Mouse (Mus musculus) cerebellum, postnatal 4 days (tissue): Measurements from ENCODE around the gene Muc1.
A peak's percentile ranks its signal among the peaks of the same experiment; 100 is the strongest.
"Not testable (repeated sequence)": the region's sequence is repeated elsewhere in the genome, so short reads cannot be mapped to it uniquely, and the experiment has no call there.

Source experiments
- DNase-seq, 2 experiments: peaks; one replicate each; pipeline ENCODE4 v3.0.0; 2022; ENCODE audit warnings: low spot score in 2 of 2, mixed read lengths in 1 of 2

Gene Muc1

GRCm38 (mm10) chr3:89209731-89210130 is 19.1 kb upstream of the Muc1 start:
- no peak for DNase-seq

DNA sequence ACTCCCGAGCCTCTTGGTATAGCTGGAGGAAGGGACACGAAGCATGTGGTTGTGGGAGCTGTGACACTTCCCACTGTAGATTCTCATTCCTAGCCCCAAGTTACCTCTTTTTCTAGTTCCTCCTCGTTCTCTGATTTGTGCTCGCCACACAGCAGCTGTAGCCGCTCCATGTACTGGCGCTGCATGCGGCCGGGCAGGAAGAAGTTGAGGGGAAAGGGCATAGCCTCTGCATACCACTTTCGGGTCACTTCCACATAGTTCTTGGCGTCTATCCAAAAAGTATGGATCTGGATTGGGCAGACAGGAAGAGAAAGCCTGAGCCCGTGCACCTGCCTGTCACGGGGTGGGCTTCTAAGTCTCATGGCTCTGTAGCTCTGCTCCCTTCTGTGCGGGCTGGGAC is 18.7 kb upstream of the Muc1 start:
- DNase-seq: no peak

GRCm38 (mm10) chr3:89210731-89211130 is 18.1 kb upstream of the Muc1 start:
- no peak for DNase-seq

DNA sequence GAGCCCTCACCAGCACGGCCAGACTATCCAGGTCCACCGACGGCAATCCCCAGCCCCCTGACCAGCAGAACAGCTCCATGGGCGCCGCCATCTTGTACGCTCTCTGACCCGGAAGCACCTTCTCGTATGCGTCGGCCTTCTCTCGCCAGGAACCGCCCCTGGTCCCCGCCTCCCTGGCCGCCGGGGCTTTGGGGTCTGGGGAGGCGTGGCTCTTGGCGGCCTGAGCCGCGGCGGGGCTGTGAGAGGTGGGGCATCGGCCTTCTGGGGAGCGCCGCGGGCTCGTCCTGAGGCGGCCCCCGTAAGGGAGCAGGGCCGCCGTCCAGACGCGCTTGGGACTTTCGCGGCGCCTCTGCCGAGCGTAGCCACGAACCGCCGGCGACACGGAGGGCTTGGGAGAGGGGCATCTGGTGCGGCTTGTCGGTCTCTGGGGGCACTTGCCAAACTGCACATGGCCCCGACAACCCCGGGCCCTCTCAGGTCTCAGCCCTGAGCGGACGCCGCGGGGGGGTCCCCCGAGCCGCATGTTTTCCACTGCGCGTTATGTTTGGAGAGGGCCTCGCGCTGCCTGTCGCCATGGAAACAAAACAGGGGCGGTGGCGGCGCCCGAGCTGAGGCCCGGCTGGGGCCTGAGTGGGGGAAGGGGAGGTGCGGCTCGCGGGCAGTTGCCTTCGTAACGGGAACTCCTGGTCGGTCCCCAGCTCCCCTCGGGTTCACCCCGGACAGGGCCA is 14.9 kb upstream of the Muc1 start:
- peak; percentile 74 to 92 for DNase-seq

- DNase-seq: no peak
These were observed 14.0 kb upstream of the Muc1 start, which contains the start of gene Thbs3 for GRCm38 (mm10) chr3:89214681-89215411. TSS of gene Thbs3 (plus strand) at chr3:89215180.

GRCm38 (mm10) chr3:89215853-89216252 is 13.0 kb upstream of the Muc1 start:
- DNase-seq: peak; percentile 80 to 84

DNA sequence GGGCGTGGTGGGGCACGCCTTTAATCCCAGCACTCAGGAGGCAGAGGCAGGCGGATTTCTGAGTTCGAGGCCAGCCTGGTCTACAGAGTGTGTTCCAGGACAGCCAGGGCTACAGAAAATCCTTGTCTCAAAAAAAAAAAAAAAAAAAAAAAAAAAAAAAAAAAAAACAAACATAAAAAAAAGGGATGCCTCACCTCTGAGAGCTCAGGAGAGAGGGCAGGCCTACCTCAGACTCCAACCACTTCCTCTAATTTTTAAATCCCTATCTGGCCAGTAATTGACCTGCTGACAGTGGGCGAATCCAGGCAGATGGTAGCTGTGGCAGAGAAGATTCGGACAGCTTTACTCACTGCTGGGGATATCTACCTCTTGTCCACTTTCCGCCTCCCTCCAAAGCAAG is 12.4 kb upstream of the Muc1 start:
- DNase-seq: not testable (repeated sequence)

DNA sequence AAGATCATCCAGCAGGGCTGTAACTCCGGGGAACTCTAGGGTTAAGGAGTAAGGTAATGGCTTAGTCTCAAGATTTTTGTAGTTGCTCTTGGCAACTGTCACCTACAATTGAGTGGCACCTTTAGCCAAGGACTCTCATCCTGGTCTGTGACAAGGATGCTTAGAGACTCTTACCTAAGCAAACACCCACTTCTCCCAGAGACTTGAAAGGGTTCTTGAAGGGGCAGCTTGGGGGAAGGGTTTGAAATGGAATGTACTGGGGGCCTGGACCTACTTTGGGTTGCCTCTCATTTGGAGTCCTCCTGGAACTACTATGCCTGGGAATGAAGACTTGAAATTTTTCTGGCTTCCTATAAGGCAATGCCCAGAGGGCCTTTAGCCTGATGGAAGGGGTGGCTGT is 10.6 kb upstream of the Muc1 start:
- DNase-seq: no peak

- no peak for DNase-seq
These were observed 9.3 kb upstream of the Muc1 start for GRCm38 (mm10) chr3:89219546-89219945.

- DNase-seq: no peak
These were observed 7.7 kb upstream of the Muc1 start for GRCm38 (mm10) chr3:89221167-89221566.

DNA sequence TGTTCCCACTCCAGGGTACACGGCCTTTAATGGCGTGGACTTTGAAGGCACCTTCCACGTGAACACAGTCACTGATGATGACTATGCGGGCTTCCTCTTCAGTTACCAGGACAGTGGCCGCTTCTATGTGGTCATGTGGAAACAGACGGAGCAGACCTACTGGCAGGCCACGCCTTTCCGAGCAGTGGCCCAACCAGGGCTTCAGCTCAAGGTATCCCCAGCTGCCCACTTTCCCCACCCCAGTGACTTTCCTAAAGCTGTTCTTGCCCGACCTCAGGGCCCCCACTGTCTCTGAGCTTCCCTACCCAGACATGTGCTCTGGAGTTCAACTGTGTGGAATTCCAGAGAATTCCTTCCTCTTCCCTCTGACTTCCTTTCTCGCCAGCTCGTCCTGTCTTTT is 4.1 kb upstream of the Muc1 start:
- DNase-seq: no peak

DNA sequence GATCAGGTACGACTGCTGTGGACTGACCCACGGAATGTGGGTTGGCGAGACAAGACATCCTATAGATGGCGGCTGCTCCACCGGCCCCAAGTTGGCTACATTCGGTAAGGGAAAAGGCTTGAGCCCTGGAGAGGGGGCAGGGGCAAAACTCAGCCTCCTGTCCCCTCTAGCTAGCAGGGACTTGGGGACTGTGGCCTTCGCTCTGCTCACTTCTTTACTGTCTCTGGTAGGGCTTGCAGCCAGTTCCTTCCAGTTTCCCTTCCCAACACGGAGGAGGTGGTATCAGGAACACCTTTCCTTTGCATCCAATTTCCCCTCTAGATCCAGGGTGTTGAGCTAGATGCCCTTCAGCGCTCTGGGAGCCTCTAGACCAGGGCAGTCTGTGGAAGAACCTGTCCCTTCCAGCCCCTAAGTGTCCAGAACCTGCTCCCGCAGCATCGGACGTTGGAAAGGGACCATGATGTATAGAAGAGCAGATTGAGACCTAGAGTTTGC is 3.5 kb upstream of the Muc1 start:
- DNase-seq: no peak

- no peak for DNase-seq
These were observed 2.9 kb upstream of the Muc1 start for GRCm38 (mm10) chr3:89225918-89226317.

DNA sequence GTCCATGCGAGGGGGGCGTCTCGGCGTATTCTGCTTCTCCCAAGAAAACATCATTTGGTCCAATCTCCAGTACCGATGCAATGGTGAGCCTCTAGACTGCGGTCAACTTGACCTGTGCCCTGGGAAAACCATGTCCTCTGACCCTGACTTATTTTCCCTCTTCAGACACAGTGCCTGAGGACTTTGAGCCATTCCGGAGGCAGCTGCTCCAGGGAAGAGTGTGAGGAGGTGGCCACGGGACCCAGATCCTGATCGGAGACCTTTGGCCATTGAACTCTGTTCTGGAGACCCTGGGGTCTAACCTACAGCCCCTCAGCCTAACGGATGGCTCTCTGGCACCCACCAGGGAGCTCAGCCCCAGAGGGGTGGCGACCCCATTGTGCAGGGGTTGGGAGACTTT is 2.5 kb upstream of the Muc1 start:
- no peak for DNase-seq

- no peak for DNase-seq
These were observed 2.0 kb upstream of the Muc1 start, which contains the start of gene Mtx1 for GRCm38 (mm10) chr3:89226900-89227299. TSS of gene Mtx1 (minus strand) at chr3:89227088.

DNA sequence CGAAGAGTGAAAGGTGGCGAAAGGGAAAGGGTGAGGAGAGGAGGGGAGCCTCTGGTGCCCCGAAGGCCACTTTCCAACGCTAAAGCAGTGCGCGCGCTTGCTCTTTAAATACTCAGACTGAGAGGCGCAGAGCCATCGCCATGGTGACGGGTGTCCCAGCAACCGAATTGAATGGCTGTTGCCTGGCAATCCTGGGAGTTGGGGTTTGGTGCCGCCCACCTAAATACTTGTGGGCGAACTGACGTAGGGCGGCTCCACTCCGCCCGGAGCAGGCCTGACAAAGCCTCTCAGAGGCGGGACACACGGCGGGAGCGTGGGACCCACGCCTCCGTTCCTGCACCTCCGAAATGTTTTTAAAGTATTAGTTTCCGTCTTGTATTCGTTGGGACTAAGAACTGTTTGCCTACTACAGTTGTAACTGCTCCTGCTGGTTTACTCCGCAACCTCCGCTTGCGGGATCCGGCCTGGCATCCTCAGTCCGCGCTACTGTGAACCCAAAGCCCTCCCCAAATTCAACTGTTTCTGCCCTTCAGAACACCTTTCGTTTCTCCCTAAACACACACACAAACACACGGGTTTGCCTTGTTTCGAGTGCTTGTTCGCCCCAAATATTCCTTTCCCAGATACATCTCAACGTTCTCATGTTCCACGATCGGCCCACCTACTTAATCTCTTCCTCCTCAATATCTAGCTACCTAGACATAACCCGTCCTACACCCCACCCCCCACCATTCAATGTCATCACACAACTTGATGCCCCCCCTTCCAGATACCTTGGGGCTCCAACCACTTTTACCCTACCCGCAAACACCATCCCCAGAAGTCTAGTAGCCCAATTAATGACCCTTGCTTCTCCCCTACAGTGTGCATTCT is 1.3 kb upstream of the Muc1 start:
- peak; percentile 70 to 80 for DNase-seq

DNA sequence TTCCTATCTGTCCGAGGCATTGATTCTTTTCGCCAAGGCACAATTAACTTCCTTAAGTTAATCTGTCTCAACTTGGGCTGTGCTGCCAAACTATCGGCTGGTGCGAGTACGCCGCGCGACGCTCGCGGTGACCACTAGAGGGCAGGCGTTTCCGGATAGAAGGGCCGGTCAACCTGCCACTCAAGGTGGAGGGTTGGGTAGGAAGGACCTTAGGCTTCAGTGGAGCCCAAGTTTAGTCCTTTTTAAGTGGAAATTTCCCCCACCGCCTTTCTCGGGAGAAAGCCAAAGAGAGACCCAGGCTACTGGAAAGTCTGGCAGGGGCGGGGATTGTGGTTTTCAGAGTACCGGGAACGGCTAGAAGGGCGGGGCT is 692 bp upstream of the Muc1 start:
- DNase-seq: peak; percentile 77 to 91

GRCm38 (mm10) chr3:89229276-89229675 is 419 bp downstream of the Muc1 start:
- DNase-seq: no peak

GRCm38 (mm10) chr3:89230561-89230960 is 1.7 kb downstream of the Muc1 start:
- DNase-seq: no peak

- no peak for DNase-seq
These were observed 2.5 kb downstream of the Muc1 start for GRCm38 (mm10) chr3:89231345-89231744.

DNA sequence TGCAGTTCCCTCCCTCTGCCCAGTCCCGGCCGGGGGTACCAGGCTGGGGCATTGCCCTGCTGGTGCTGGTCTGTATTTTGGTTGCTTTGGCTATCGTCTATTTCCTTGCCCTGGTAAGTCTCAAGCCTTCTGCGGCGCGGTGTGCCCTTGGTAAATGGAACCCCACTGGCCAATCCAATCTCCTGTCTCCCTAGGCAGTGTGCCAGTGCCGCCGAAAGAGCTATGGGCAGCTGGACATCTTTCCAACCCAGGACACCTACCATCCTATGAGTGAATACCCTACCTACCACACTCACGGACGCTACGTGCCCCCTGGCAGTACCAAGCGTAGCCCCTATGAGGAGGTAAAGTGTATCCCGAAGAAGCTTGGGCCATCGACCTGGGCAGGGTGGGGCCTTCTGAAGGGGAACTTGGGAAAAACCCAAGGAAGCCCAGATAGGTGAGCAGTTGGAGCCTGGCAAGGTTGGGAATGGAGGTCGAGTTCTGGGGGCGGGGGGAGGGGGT is 3.0 kb downstream of the Muc1 start:
- no peak for DNase-seq

DNA sequence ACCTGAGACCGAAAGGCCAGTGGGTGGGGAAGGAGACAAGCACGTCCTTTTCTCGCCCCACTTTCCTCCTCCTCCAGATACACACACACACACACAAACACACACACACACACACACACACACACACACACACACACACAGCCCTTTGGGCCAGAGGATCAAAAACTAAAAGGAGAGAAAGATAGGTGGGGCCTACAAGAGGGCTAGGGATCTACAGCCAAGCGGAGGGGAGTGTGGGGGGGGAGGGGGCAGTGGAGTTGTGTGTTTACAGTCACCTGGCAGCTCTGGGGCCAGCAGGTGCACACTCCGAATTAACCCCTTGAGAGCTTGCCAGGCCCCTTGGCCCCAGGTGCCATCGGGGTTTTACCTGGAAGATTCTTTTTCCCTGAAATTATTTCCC is 3.8 kb downstream of the Muc1 start:
- no peak for DNase-seq
